Mouse (Mus musculus) liver, embryonic 18 days (tissue): ENCODE measurements around the gene Swsap1. TPM values are rescaled to one million over a fixed set of nuclear protein-coding genes. Genes with fewer than 3 reads are reported as not detected.

Experiments
- polyA plus RNA-seq: library from polyadenylated mRNA; depleted of rRNA; stranded (reverse); fragments of >200 nt; gene quantifications from 2 replicates; pipeline ENCODE4 v1.2.3, GENCODE M21; 2012; rRNA removed

The Swsap1 gene
- 1.4 and 1.6 TPM in 2 replicates for polyA plus RNA-seq

DNA sequence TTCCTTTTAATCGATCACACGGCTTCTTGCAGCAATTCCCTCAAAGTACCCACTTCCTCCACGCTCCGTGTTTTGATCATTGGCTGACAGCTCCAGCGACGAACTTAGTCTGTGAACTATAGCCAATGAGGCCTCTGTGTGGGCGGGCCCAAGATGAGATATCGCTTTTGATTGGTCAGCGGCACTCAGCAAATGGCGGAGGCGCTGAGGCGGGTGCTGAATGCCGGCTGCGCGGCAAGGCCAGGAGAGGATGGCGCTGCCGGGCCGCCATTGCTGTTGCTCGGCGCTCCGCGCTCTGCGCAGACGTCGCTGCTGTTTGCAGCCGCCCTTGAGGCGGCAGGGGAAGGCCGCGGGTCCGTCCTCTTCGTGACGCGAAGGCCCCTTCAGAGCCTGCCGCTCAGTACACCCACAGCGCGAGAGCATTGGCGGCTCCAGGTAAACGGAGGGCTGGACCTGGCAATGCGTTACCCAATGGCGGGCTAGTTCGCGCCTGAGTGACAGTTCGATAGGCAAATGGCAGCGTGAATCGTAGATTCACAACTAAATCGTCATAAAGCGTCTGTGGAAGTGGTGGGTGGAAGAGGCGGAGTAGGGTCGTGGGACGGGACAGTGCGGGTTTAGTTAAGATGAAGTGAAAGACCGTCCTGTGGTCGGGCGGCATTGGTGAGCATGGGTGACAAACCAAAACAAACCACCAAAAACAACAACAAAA lies at the start of gene Swsap1:
Gene Swsap1 (plus strand): TSS at position 186 of the 712 bp plus-strand sequence.

GRCm38 (mm10) chr9:21918035-21918592 lies 37.4 kb upstream of the Swsap1 start, which contains the start of gene Rab3d:
Gene Rab3d, minus strand, starts transcription at chr9:21918192.

GRCm38 (mm10) chr9:21927208-21927753 lies 28.3 kb upstream of the Swsap1 start, which contains the start of the genes Ccdc159 and Tmem205:
Gene Ccdc159, plus strand, starts transcription at chr9:21927471.
Gene Tmem205, minus strand, starts transcription at chr9:21927556.

DNA sequence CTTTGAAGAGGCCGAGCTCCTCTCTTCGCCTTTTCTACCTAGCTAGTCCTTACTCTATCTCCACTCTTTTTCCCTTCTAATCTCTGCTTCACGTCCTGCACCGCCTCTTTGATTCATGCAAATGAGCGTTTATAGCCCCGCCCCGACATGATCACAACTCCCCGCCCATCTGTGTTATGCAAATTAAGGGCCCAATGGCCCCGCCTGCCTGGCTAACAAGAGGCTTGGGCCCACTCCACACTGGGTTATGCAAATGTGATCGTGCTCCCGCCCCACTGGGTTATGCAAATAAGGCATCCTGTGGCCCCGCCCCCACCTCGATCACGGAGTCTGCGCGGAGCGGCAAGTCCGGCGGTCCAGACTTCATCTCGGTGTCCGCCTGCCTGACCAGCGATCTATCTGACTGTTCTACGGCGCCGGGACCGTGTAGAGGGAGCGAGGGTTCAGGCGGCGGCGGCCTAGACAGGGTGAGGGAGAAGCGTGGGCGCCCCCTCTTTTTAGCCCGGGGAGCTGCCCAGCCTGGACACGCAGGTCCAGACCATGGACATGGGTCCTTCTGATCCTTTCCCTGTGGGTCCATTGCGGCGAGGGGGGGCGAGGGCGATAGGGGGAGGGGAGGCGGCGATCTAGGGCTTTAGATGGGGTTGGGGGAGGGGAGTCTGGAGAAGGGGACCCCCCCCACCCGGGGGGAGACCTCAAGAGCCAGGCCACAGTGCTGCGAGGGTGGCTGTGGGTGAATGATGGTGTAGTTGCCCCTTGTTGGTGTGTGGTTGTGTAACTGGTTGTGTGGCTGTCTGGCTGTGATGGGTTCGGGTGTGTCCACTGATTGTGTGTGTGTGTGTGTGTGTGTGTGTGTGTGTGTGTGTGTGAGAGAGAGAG lies 18.6 kb upstream of the Swsap1 start, which contains the start of gene Plppr2:
Gene Plppr2 (plus strand): TSS at position 342 of the 879 bp plus-strand sequence.

GRCm38 (mm10) chr9:21963417-21963816 lies 7.9 kb downstream of the Swsap1 start, which contains the start of gene Epor:
Gene Epor, minus strand, starts transcription at chr9:21963506.

GRCm38 (mm10) chr9:21989230-21990110 lies 33.9 kb downstream of the Swsap1 start, which contains the start of gene Rgl3:
Gene Rgl3, minus strand, starts transcription at chr9:21989446.

GRCm38 (mm10) chr9:22002194-22003162 lies 46.9 kb downstream of the Swsap1 start, which contains the start of the genes Ccdc151 and Prkcsh:
Gene Ccdc151, minus strand, starts transcription at chr9:22002634.
Gene Prkcsh, plus strand, starts transcription at chr9:22002806.

Other genes starting within 250 kb of the Swsap1 start
- gene Ldlr, start 232.3 kb upstream of the Swsap1 start, polyA plus RNA-seq: 23.3 and 25.4 TPM in 2 replicates
- 25.7 and 26.4 TPM in 2 replicates for gene Spc24, start 195.5 kb upstream of the Swsap1 start, polyA plus RNA-seq
- gene Kank2, start 157.0 kb upstream of the Swsap1 start, polyA plus RNA-seq: 8.2 and 9.7 TPM in 2 replicates
- gene Angptl8, start 120.2 kb upstream of the Swsap1 start, polyA plus RNA-seq: 176 and 212 TPM in 2 replicates
- 25.2 and 25.3 TPM in 2 replicates for gene Dock6, start 103.1 kb upstream of the Swsap1 start, polyA plus RNA-seq
- 18.4 and 22.1 TPM in 2 replicates for gene Rab3d, start 37.6 kb upstream of the Swsap1 start, polyA plus RNA-seq
- gene Ccdc159, start 28.3 kb upstream of the Swsap1 start, polyA plus RNA-seq: 4.7 and 5.0 TPM in 2 replicates
- 183 and 222 TPM in 2 replicates for gene Tmem205, start 28.2 kb upstream of the Swsap1 start, polyA plus RNA-seq
- gene Plppr2, start 18.7 kb upstream of the Swsap1 start, polyA plus RNA-seq: 8.6 and 10.1 TPM in 2 replicates
- 51.5 and 56.7 TPM in 2 replicates for gene Epor, start 7.8 kb downstream of the Swsap1 start, polyA plus RNA-seq
- gene Rgl3, start 33.7 kb downstream of the Swsap1 start, polyA plus RNA-seq: 0.31 and 0.53 TPM in 2 replicates
- 0.02 TPM in 2 replicates for gene Ccdc151, start 46.9 kb downstream of the Swsap1 start, polyA plus RNA-seq
- 61.1 and 69.2 TPM in 2 replicates for gene Prkcsh, start 47.1 kb downstream of the Swsap1 start, polyA plus RNA-seq
- gene Elavl3, start 96.3 kb downstream of the Swsap1 start, polyA plus RNA-seq: under 0.01 and 0.01 TPM in 2 replicates
- not detected in 2 replicates for gene Gm49318, start 115.5 kb downstream of the Swsap1 start, polyA plus RNA-seq
- 9.9 and 13.0 TPM in 2 replicates for gene Zfp653, start 115.6 kb downstream of the Swsap1 start, polyA plus RNA-seq
- 14.9 and 15.9 TPM in 2 replicates for gene Ecsit, start 129.7 kb downstream of the Swsap1 start, polyA plus RNA-seq
- gene Cnn1, start 143.5 kb downstream of the Swsap1 start, polyA plus RNA-seq: 0.42 and 0.54 TPM in 2 replicates
- gene Elof1, start 161.4 kb downstream of the Swsap1 start, polyA plus RNA-seq: 51.8 and 57.2 TPM in 2 replicates
- 142 and 178 TPM in 2 replicates for gene Acp5, start 180.0 kb downstream of the Swsap1 start, polyA plus RNA-seq
- gene Pigyl, start 201.1 kb downstream of the Swsap1 start, polyA plus RNA-seq: 27.8 and 33.3 TPM in 2 replicates
- gene Zfp872, start 232.3 kb downstream of the Swsap1 start, polyA plus RNA-seq: 0.02 and 0.04 TPM in 2 replicates